ENCODE assay signal across 10 mouse cellular contexts in genomic region chr11:78771751-78772283, GRCm38 (mm10). TPM values are rescaled to one million over a fixed set of nuclear protein-coding genes. Genes with fewer than 3 reads are reported as not detected.
DNase-seq lines count a peak whose midpoint lies in the region; ATAC-seq and TF ChIP-seq lines count a peak whose summit lies in the region.
"Had no signal": no experiment of that assay in that cellular context is flagged by ENCODE, and none has a peak within 500 bp of the region (broad histone marks: within the 10 kb centered on the region; RNA-seq: fewer than 3 reads in every experiment).

No protein-coding gene starts in this region.

- peaks cover 33% of the 10 kb centered on the region in 2 experiments for H3K4me1 ChIP-seq in MEL (ENCODE audit: control insufficient read depth in 1 of 2, insufficient read depth in 2 of 2, low read length in 2 of 2)
- no peaks in the 10 kb centered on the region for H3K4me1 ChIP-seq in midbrain, embryonic 14.5 days (ENCODE audit: control insufficient read depth, insufficient read depth, low read length)

- TF ChIP-seq RAD21 in MEL (IDR thresholded peaks at IDR 0.05; ENCODE audit: low read depth, low read length) = no peak

- TF ChIP-seq CTCF in MEL (IDR thresholded peaks at IDR 0.05 in 2 of 3, conservative IDR thresholded peaks at IDR 0.05 in 1 of 3; ENCODE audit: control insufficient read depth in 1 of 3, insufficient read depth in 1 of 3, low read depth in 2 of 3, low read length in 3 of 3, poor library complexity in 1 of 3, severe bottlenecking in 1 of 3) = no peak

- peaks cover 0 to 31% of the 10 kb centered on the region in 2 experiments; a peak in 2 of 4 replicates for H3K36me3 ChIP-seq in MEL (ENCODE audit: control insufficient read depth in 1 of 2, insufficient read depth in 2 of 2, low read length in 2 of 2)
- H3K36me3 ChIP-seq in midbrain, embryonic 14.5 days (ENCODE audit: control insufficient read depth, insufficient read depth, low read length) = no peaks in the 10 kb centered on the region
- H3K36me3 ChIP-seq: neural tube, embryonic 13.5 days had no signal

- no peaks in the 10 kb centered on the region for H3K27me3 ChIP-seq in MEL (ENCODE audit: control insufficient read depth in 1 of 2, insufficient read depth in 2 of 2, low read length in 2 of 2)
- H3K27me3 ChIP-seq in midbrain, embryonic 14.5 days (ENCODE audit: control insufficient read depth, insufficient read depth, low read length) = no peaks in the 10 kb centered on the region

- 70% methylated on average over 11 of the region's 11 CpGs for WGBS in midbrain, embryonic 14.5 days

- TF ChIP-seq EP300 in MEL (IDR thresholded peaks at IDR 0.05; ENCODE audit: low read depth in 1 of 2, low read length in 2 of 2) = peak; percentile 100

- H3K9ac ChIP-seq in MEL (ENCODE audit: control insufficient read depth, low read depth, low read length, poor library complexity, severe bottlenecking) = peak overlapping the region; percentile 65
- no peak overlapping the region for H3K9ac ChIP-seq in midbrain, embryonic 14.5 days (replicated peaks; ENCODE audit: low read length)
- H3K9ac ChIP-seq: neural tube, embryonic 13.5 days had no signal

- peak overlapping the region; percentile 94 for H3K27ac ChIP-seq in MEL (ENCODE audit: control insufficient read depth, low read depth, low read length)
- H3K27ac ChIP-seq in midbrain, embryonic 14.5 days (replicated peaks; ENCODE audit: low read depth, low read length) = no peak overlapping the region
- H3K27ac ChIP-seq: kidney, postnatal 0 days; neural tube, embryonic 13.5 days had no signal

- no peak overlapping the region for H3K4me2 ChIP-seq in midbrain, embryonic 14.5 days (ENCODE audit: low read length)
- H3K4me2 ChIP-seq: neural tube, embryonic 13.5 days had no signal

- H3K4me3 ChIP-seq in MEL (ENCODE audit: control insufficient read depth in 1 of 2, insufficient read depth in 1 of 2, low read depth in 2 of 2, low read length in 2 of 2) = peak overlapping the region; percentile 21 to 30
- no peak overlapping the region for H3K4me3 ChIP-seq in midbrain, embryonic 14.5 days (replicated peaks; ENCODE audit: low read depth, low read length)
- H3K4me3 ChIP-seq: neural tube, embryonic 13.5 days had no signal

- H3K79me2 ChIP-seq in MEL (ENCODE audit: control insufficient read depth, insufficient read depth, low read length, poor library complexity) = no peaks in the 10 kb centered on the region; the same call in 1 of the 2 replicates

- H3K9me3 ChIP-seq in MEL (replicated peaks; ENCODE audit: insufficient read depth, low read length) = no peaks in the 10 kb centered on the region
- H3K9me3 ChIP-seq in midbrain, embryonic 14.5 days (ENCODE audit: control insufficient read depth, low read length) = no peaks in the 10 kb centered on the region
- H3K9me3 ChIP-seq: neural tube, embryonic 13.5 days had no signal

- ATAC-seq in inflammation-experienced regulatory T-cells, adult 6 months = peak; percentile 77
- no peak for ATAC-seq in midbrain, embryonic 14.5 days (ENCODE audit: low FRiP score, low TSS enrichment)

- DNase-seq in CD4-positive helper T cell, adult 2 months (ENCODE audit: low read depth, low spot score) = peak; percentile 61
- peak; percentile 99 for DNase-seq in MEL (ENCODE audit: low read depth, low spot score)
- peak; percentile 43 to 44 for DNase-seq in lung, postnatal 4 days
- no peak for DNase-seq in cerebellum, adult 9-10 months
- no peak for DNase-seq in adrenal gland, adult (ENCODE audit: inconsistent age in 2 of 2, low spot score in 1 of 2)
- DNase-seq in cerebellum, adult 11-12 months = no peak
- DNase-seq in midbrain, embryonic 14.5 days = no peak

- TF ChIP-seq POLR2A in MEL (IDR thresholded peaks at IDR 0.05; ENCODE audit: control insufficient read depth in 1 of 2, insufficient read depth in 1 of 2, low read depth in 1 of 2, low read length in 2 of 2, poor library complexity in 1 of 2) = peak in 1 of 2 experiments; percentile 81; a peak in 2 of 4 replicates

TF ChIP-seq in MEL, 35 proteins besides CTCF, POLR2A, EP300 and RAD21:
- TF ChIP-seq POLR2AphosphoS2 (IDR thresholded peaks at IDR 0.05; ENCODE audit: low read length) = peak; percentile 91
- no peak; the same call in 1 of the 2 replicates for TF ChIP-seq CHD2 (IDR thresholded peaks at IDR 0.05; ENCODE audit: low read length)
- no peak; the same call in 1 of the 2 replicates for TF ChIP-seq SMC3 (IDR thresholded peaks at IDR 0.05; ENCODE audit: low read depth, low read length)
- peak; percentile 95 for TF ChIP-seq MYC (IDR thresholded peaks at IDR 0.05; ENCODE audit: low read depth, low read length)
- peak; percentile 68 for TF ChIP-seq MXI1 (IDR thresholded peaks at IDR 0.05; ENCODE audit: low read depth, low read length)
- TF ChIP-seq NELFE (IDR thresholded peaks at IDR 0.05; ENCODE audit: low read depth, low read length) = peak; percentile 60; the same call in 1 of the 2 replicates
- TF ChIP-seq TCF12 (IDR thresholded peaks at IDR 0.05; ENCODE audit: low read depth, low read length) = peak; percentile 100
- no peak for TF ChIP-seq GABPA (IDR thresholded peaks at IDR 0.05; ENCODE audit: low read depth, low read length)
- peak; percentile 92 for TF ChIP-seq ELF1 (IDR thresholded peaks at IDR 0.05; ENCODE audit: low read depth, low read length)
- TF ChIP-seq GATA1 (IDR thresholded peaks at IDR 0.05; ENCODE audit: low read depth, low read length) = peak; percentile 99
- peak; percentile 64; the same call in 1 of the 2 replicates for TF ChIP-seq MAFK (IDR thresholded peaks at IDR 0.05; ENCODE audit: borderline replicate concordance, low read depth, low read length)
- TF ChIP-seq USF1 (IDR thresholded peaks at IDR 0.05; ENCODE audit: low read depth, low read length) = peak; percentile 72
- peak; percentile 90 for TF ChIP-seq RCOR1 (IDR thresholded peaks at IDR 0.05; ENCODE audit: low read depth, low read length)
- TF ChIP-seq SIN3A (IDR thresholded peaks at IDR 0.05; ENCODE audit: low read length) = peak; percentile 95
- no peak for TF ChIP-seq NRF1 (IDR thresholded peaks at IDR 0.05; ENCODE audit: insufficient read depth, low read depth, low read length, poor library complexity, severe bottlenecking)
- 0 out of 2 replicates have a peak, but pooled peaks have one; percentile 23 for TF ChIP-seq UBTF (IDR thresholded peaks at IDR 0.05; ENCODE audit: borderline replicate concordance, insufficient read depth, low read depth, low read length)
- peak; percentile 96 for TF ChIP-seq ETS1 (IDR thresholded peaks at IDR 0.05; ENCODE audit: low read depth, low read length)
- TF ChIP-seq KAT2A (conservative IDR thresholded peaks at IDR 0.05; ENCODE audit: low read depth, low read length) = no peak; the same call in 1 of the 2 replicates
- TF ChIP-seq HCFC1 (IDR thresholded peaks at IDR 0.05; ENCODE audit: low read depth, low read length) = peak; percentile 68
- peak; percentile 95 for TF ChIP-seq MYB (IDR thresholded peaks at IDR 0.05; ENCODE audit: low read depth, low read length)
- peak; percentile 22; the same call in 1 of the 2 replicates for TF ChIP-seq MEF2A (IDR thresholded peaks at IDR 0.05; ENCODE audit: extremely low read depth, insufficient replicate concordance, low read depth, low read length, poor library complexity, severe bottlenecking)
- no peak for TF ChIP-seq E2F4 (IDR thresholded peaks at IDR 0.05; ENCODE audit: borderline replicate concordance, low read depth, low read length)
- peak; percentile 100 for TF ChIP-seq TAL1 (IDR thresholded peaks at IDR 0.05; ENCODE audit: low read length)
- TF ChIP-seq BHLHE40 (IDR thresholded peaks at IDR 0.05; ENCODE audit: borderline replicate concordance, low read depth, low read length) = peak; percentile 62
- peak; percentile 90 for TF ChIP-seq ZMIZ1 (IDR thresholded peaks at IDR 0.05; ENCODE audit: low read depth, low read length)
- peak; percentile 87 for TF ChIP-seq TBP (IDR thresholded peaks at IDR 0.05; ENCODE audit: low read depth, low read length)
- TF ChIP-seq ZNF384 (IDR thresholded peaks at IDR 0.05; ENCODE audit: low read depth, low read length) = no peak
- TF ChIP-seq MAX (IDR thresholded peaks at IDR 0.05; ENCODE audit: low read length) = peak; percentile 94

RNA-seq across cellular contexts. Expression of gene Ccnq, which starts 20.3 kb away (rescaled TPM):
- total RNA-seq in MEL (2012; rRNA removed) = 74.1 and 77.5 TPM in 2 replicates
- polyA plus RNA-seq in MEL (2012; ENCODE audit: insufficient read depth in 1 of 2, insufficient read length in 2 of 2, low read depth in 1 of 2, low replicate concordance in 2 of 2, missing spikeins in 1 of 2) = 10 to 100 TPM in 1 of 2 experiments, not detected in 1; 80.5 TPM
- 10 to 100 TPM; 32.5 to 41.1 (median 38.2) TPM for polyA plus RNA-seq in inflammation-experienced regulatory T-cells, adult 6 months (2017; shearing (Covaris generic))
- 34.9 and 35.2 TPM in 2 replicates for polyA plus RNA-seq in midbrain, embryonic 14.5 days (2014; fragmentation: Nextera tagmentation; extraction: Ambion mirVana)

RNA-seq across cellular contexts. Expression of gene Lyrm9, which starts 54.6 kb away (rescaled TPM):
- total RNA-seq in MEL (2012; rRNA removed) = 31.6 and 37.5 TPM in 2 replicates
- 10 to 100 TPM in 1 of 2 experiments, not detected in 1; 48.6 TPM for polyA plus RNA-seq in MEL (2012; ENCODE audit: insufficient read depth in 1 of 2, insufficient read length in 2 of 2, low read depth in 1 of 2, low replicate concordance in 2 of 2, missing spikeins in 1 of 2)
- 10 to 100 TPM; 17.9 to 38.4 (median 28.3) TPM for polyA plus RNA-seq in inflammation-experienced regulatory T-cells, adult 6 months (2017; shearing (Covaris generic))
- polyA plus RNA-seq in midbrain, embryonic 14.5 days (2014; fragmentation: Nextera tagmentation; extraction: Ambion mirVana) = 26.1 and 30.9 TPM in 2 replicates

Comparison
In these comparisons a context has a peak if more than half of its experiments do, and no peak if none do; other contexts are left out.
1. DNase-seq: peak in CD4-positive helper T cell, adult 2 months (single experiment), MEL (single experiment) and lung, postnatal 4 days (2 of 2); none in cerebellum, adult 9-10 months (single experiment), adrenal gland, adult (0 of 2), cerebellum, adult 11-12 months (single experiment) and midbrain, embryonic 14.5 days (single experiment).